Mouse (Mus musculus) CH12.LX (cell line): Measurements from ENCODE around the gene Fam83f. TPM values are rescaled to one million over a fixed set of nuclear protein-coding genes. Genes with fewer than 3 reads are reported as not detected.

Experiments used
- DNase-seq: peaks from one replicate; pipeline ENCODE4 v3.0.0-alpha.2; 2013; ENCODE audit errors: extremely low read depth
- H3K27ac ChIP-seq: 2 replicates; pipeline ENCODE4 v1.5.1; 2012; ENCODE audit warnings: low read depth, mild to moderate bottlenecking, control low read depth, moderate library complexity; ENCODE audit not compliant: insufficient read depth
- H3K27me3 ChIP-seq: replicated peaks from 2 replicates; pipeline ENCODE3; 2012; ENCODE audit warnings: inconsistent platforms
- H3K36me3 ChIP-seq, 2 experiments: replicated peaks in 1 of 2; 2 replicates each; pipeline versions ENCODE3 to v1.6.1; 2012; ENCODE audit warnings: inconsistent platforms in 1 of 2, low read length in 1 of 2, mild to moderate bottlenecking in 1 of 2, mixed read lengths in 1 of 2, moderate library complexity in 1 of 2; ENCODE audit not compliant: control insufficient read depth in 1 of 2, insufficient read depth in 1 of 2
- H3K4me1 ChIP-seq, 2 experiments: 2 replicates each; pipeline ENCODE4 v1.6.1; 2012; ENCODE audit warnings: inconsistent platforms in 1 of 2, moderate library complexity in 1 of 2; ENCODE audit not compliant: insufficient read depth in 2 of 2, control insufficient read depth in 1 of 2
- H3K4me2 ChIP-seq: 2 replicates; pipeline ENCODE4 v1.6.1; 2012; ENCODE audit warnings: low read depth, mild to moderate bottlenecking, control low read depth; ENCODE audit not compliant: poor library complexity, insufficient read depth, severe bottlenecking
- H3K4me3 ChIP-seq, 3 experiments: fragments of 150-350 bp in 1 of 3; sonication (generic) in 1 of 3; replicated peaks in 1 of 3; 2 replicates each; pipeline versions ENCODE3 to v1.5.1; 2011 to 2012; ENCODE audit warnings: low read depth in 2 of 3, low read length in 2 of 3, mild to moderate bottlenecking in 2 of 3, moderate library complexity in 2 of 3, control low read depth in 1 of 3, improper control_type of control experiment in 1 of 3, inconsistent platforms in 1 of 3, mixed read lengths in 1 of 3; ENCODE audit not compliant: poor library complexity in 1 of 3
- H3K79me2 ChIP-seq: replicated peaks from 2 replicates; pipeline ENCODE4 v1.6.1; 2012; ENCODE audit warnings: mild to moderate bottlenecking, moderate library complexity; ENCODE audit not compliant: control insufficient read depth, poor library complexity, insufficient read depth, severe bottlenecking; ENCODE audit errors: extremely low read depth
- H3K9ac ChIP-seq: 2 replicates; pipeline ENCODE4 v1.6.1; 2012; ENCODE audit warnings: low read depth, mild to moderate bottlenecking, control low read depth, moderate library complexity; ENCODE audit not compliant: insufficient read depth
- H3K9me3 ChIP-seq: replicated peaks from 2 replicates; pipeline ENCODE3; 2012; ENCODE audit warnings: low read length, inconsistent platforms, mixed read lengths
- BHLHE40 ChIP-seq: IDR thresholded peaks from 2 replicates; pipeline ENCODE4 v1.6.1; 2011; ENCODE audit warnings: mild to moderate bottlenecking, low read depth, low read length, improper control_type of control experiment
- CHD1 ChIP-seq: IDR thresholded peaks from 2 replicates; pipeline ENCODE4 v1.6.1; 2012; ENCODE audit warnings: low read depth, low read length, improper control_type of control experiment, inconsistent platforms
- CTCF ChIP-seq, 2 experiments: IDR thresholded peaks in 1 of 2; conservative IDR thresholded peaks in 1 of 2; 2 replicates each; pipeline ENCODE4 v1.5.1; 2011 to 2012; ENCODE audit warnings: low read depth in 2 of 2, low read length in 2 of 2, improper control_type of control experiment in 1 of 2, inconsistent platforms in 1 of 2, mild to moderate bottlenecking in 1 of 2, moderate library complexity in 1 of 2
- ELF1 ChIP-seq: IDR thresholded peaks from 2 replicates; pipeline ENCODE4 v1.6.1; 2014; ENCODE audit warnings: low read depth, mild to moderate bottlenecking, inconsistent platforms, low read length, improper control_type of control experiment
- EP300 ChIP-seq: IDR thresholded peaks from 2 replicates; pipeline ENCODE4 v1.6.1; 2011; ENCODE audit warnings: low read length, improper control_type of control experiment
- ETS1 ChIP-seq: conservative IDR thresholded peaks from 2 replicates; pipeline ENCODE4 v1.6.1; 2012; ENCODE audit warnings: low read depth, mild to moderate bottlenecking, inconsistent platforms, low read length, improper control_type of control experiment, moderate library complexity
- GABPA ChIP-seq: IDR thresholded peaks from 2 replicates; pipeline ENCODE4 v1.6.1; 2012; ENCODE audit warnings: low read depth, low read length, improper control_type of control experiment, inconsistent platforms; ENCODE audit not compliant: insufficient replicate concordance
- IRF4 ChIP-seq: IDR thresholded peaks from 2 replicates; pipeline ENCODE4 v1.6.1; 2014; ENCODE audit warnings: low read depth, mild to moderate bottlenecking, inconsistent platforms, low read length, improper control_type of control experiment
- JUND ChIP-seq: conservative IDR thresholded peaks from 2 replicates; pipeline ENCODE4 v1.6.1; 2011; ENCODE audit warnings: low read depth, low read length, improper control_type of control experiment
- MEF2A ChIP-seq: IDR thresholded peaks from 2 replicates; pipeline ENCODE4 v1.6.1; 2014; ENCODE audit warnings: low read depth, mild to moderate bottlenecking, inconsistent platforms, low read length, improper control_type of control experiment, borderline replicate concordance
- NELFE ChIP-seq: IDR thresholded peaks from 2 replicates; pipeline ENCODE4 v1.6.1; 2011; ENCODE audit warnings: low read depth, low read length, improper control_type of control experiment
- NRF1 ChIP-seq: IDR thresholded peaks from 2 replicates; pipeline ENCODE4 v1.6.1; 2014; ENCODE audit warnings: low read depth, mild to moderate bottlenecking, inconsistent platforms, low read length, improper control_type of control experiment, moderate library complexity
- POLR2A ChIP-seq: IDR thresholded peaks from 2 replicates; pipeline ENCODE4 v1.6.1; 2011; ENCODE audit warnings: low read depth, mild to moderate bottlenecking, improper control_type of control experiment, low read length
- RAD21 ChIP-seq: IDR thresholded peaks from 2 replicates; pipeline ENCODE4 v1.6.1; 2011; ENCODE audit warnings: low read depth, mild to moderate bottlenecking, low read length, improper control_type of control experiment, moderate library complexity
- SIN3A ChIP-seq: IDR thresholded peaks from 2 replicates; pipeline ENCODE4 v1.6.1; 2012; ENCODE audit warnings: low read length, improper control_type of control experiment, inconsistent platforms
- SMC3 ChIP-seq: IDR thresholded peaks from 2 replicates; pipeline ENCODE4 v1.6.1; 2011; ENCODE audit warnings: low read depth, low read length, improper control_type of control experiment
- TBP ChIP-seq: conservative IDR thresholded peaks from 2 replicates; pipeline ENCODE4 v1.6.1; 2011; ENCODE audit warnings: low read depth, low read length, improper control_type of control experiment
- TCF12 ChIP-seq: IDR thresholded peaks from 2 replicates; pipeline ENCODE4 v1.6.1; 2014; ENCODE audit warnings: low read depth, mild to moderate bottlenecking, inconsistent platforms, low read length, improper control_type of control experiment
- UBTF ChIP-seq: IDR thresholded peaks from 2 replicates; pipeline ENCODE4 v1.6.1; 2012; ENCODE audit warnings: low read depth, mild to moderate bottlenecking, inconsistent platforms, low read length, improper control_type of control experiment, moderate library complexity
- USF1 ChIP-seq: IDR thresholded peaks from 2 replicates; pipeline ENCODE4 v1.6.1; 2014; ENCODE audit warnings: low read depth, mild to moderate bottlenecking, inconsistent platforms, low read length, improper control_type of control experiment
- ZC3H11A ChIP-seq: IDR thresholded peaks from 2 replicates; pipeline ENCODE4 v1.6.1; 2012; ENCODE audit warnings: low read depth, mild to moderate bottlenecking, inconsistent platforms, low read length, improper control_type of control experiment
- ZKSCAN1 ChIP-seq: IDR thresholded peaks from 2 replicates; pipeline ENCODE4 v1.6.1; 2012; ENCODE audit warnings: low read depth, inconsistent platforms, low read length, improper control_type of control experiment, borderline replicate concordance
- dilution Hi-C: fragments of 300-500 bp; cut with MboI; formaldehyde crosslinking; loops from 2 replicates; pipeline ENCODE4 v1.14.3; 2020; ENCODE audit warnings: low sequenced_read_pairs; ENCODE audit not compliant: extremely low pct_unique_long_range_greater_than_20kb, extremely low pct_ligation_motif_present
- in situ Hi-C: fragments of 300-500 bp; cut with MboI; formaldehyde crosslinking; loops from 3 replicates; pipeline ENCODE4 v1.14.3; 2019; ENCODE audit warnings: low sequenced_read_pairs, low pct_ligation_motif_present, low pct_unique_long_range_greater_than_20kb, mixed read lengths
- polyA plus RNA-seq: library from polyadenylated mRNA; unstranded; fragments of >175 nt; gene quantifications from 2 replicates; pipeline ENCODE4 v1.2.1, GENCODE M21; 2012; ENCODE audit warnings: low read depth; ENCODE audit not compliant: insufficient read length
- total RNA-seq, 2 experiments: library from RNA; depleted of rRNA; stranded (reverse); fragments of 300-350 nt in 1 of 2; fragments of >200 nt in 1 of 2; gene quantifications; 2 replicates each; pipeline ENCODE4 v1.2.3; 2012 to 2014

Fam83f gene
- total and polyA plus RNA-seq, 3 experiments: 0.08 to 0.27 (median 0.20) TPM

GRCm38 (mm10) chr15:80639874-80640273, 31.8 kb upstream of the Fam83f start:
- dilution Hi-C loops: no loop called here
- H3K9me3 ChIP-seq: peaks cover 5% of the 10 kb centered on the region
- H3K27me3 ChIP-seq: no peaks in the 10 kb centered on the region
- H3K9ac ChIP-seq: no peak overlapping the region
- peaks cover 0 to 34% of the 10 kb centered on the region in 2 experiments for H3K36me3 ChIP-seq
- DNase-seq: no peak
- no peaks in the 10 kb centered on the region for H3K79me2 ChIP-seq
- in situ Hi-C loops: loop anchor here (5.0 to 25.0 kb wide), 3 partner anchors 42 to 375 kb away; partner anchors contain the start of gene Rps19bp1
- TF ChIP-seq ZKSCAN1 (no peak), CTCF (conservative IDR thresholded peaks at IDR 0.05 in 1 of 2, IDR thresholded peaks at IDR 0.05 in 1 of 2; ENCODE audit: low read depth in 2 of 2, low read length in 2 of 2) (no peak), POLR2A (no peak), EP300 (no peak), SMC3 (no peak), RAD21 (no peak)
- TF ChIP-seq, all 38 proteins: peak for 0
- Histone ChIP-seq H3K4me2 (no peak overlapping the region), H3K4me1 (peaks cover 12 to 32% of the 10 kb centered on the region in 2 experiments), H3K4me3 (no peak overlapping the region), H3K27ac (no peak overlapping the region)

- H3K4me3 ChIP-seq: no peak overlapping the region
- no peak overlapping the region for H3K27ac ChIP-seq
- no peak for DNase-seq
- no peaks in the 10 kb centered on the region for H3K27me3 ChIP-seq
- H3K4me1 ChIP-seq: peaks cover 6 to 15% of the 10 kb centered on the region in 2 experiments; a peak in 3 of 4 replicates
- no peak overlapping the region for H3K4me2 ChIP-seq
- dilution Hi-C loops (no loop called here), in situ Hi-C loops (loop anchor here (25.0 kb wide), 1 partner anchor 145 kb away; no protein-coding TSS in a partner anchor)
- H3K79me2 ChIP-seq: no peaks in the 10 kb centered on the region
- no peak overlapping the region for H3K9ac ChIP-seq
- TF ChIP-seq USF1 (no peak), ETS1 (no peak), NELFE (no peak), TCF12 (no peak), CHD1 (no peak), IRF4 (no peak), MEF2A (no peak), UBTF (no peak), TBP (no peak), CTCF (conservative IDR thresholded peaks at IDR 0.05 in 1 of 2, IDR thresholded peaks at IDR 0.05 in 1 of 2; ENCODE audit: low read depth in 2 of 2, low read length in 2 of 2) (no peak), NRF1 (no peak), BHLHE40 (no peak), GABPA (no peak), ELF1 (no peak), JUND (no peak), SMC3 (no peak), SIN3A (no peak), EP300 (no peak), ZKSCAN1 (no peak), ZC3H11A (no peak)
- peaks cover 0 to 41% of the 10 kb centered on the region in 2 experiments for H3K36me3 ChIP-seq
- peaks cover 5% of the 10 kb centered on the region for H3K9me3 ChIP-seq
Measured at GRCm38 (mm10) chr15:80641702-80642435, 29.8 kb upstream of the Fam83f start.
